Mouse (Mus musculus): ENCODE data around the gene Padi1.

Gene Padi1

DNA sequence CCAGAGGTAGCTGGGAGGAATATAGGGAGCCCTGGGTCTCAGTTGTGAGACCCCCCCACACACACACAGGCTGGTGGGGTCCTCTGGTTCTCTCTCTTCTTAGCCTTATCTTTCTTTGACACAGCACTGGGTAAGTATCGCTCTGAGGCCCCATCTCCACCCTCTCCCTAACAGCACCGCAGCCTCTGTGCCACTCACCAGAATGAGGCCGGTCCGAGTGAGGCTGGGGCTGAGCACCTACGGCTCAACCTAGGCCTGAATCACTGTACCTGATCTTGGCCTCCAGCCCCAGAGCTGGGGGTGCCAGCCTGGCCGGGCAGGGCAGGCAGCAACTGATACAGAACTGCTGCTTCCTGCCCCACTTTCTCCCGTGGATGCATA lies 15.2 kb upstream of the Padi1 start:
- DNase-seq: no peak

- peak; percentile 55 to 63 for DNase-seq
These were observed 14.7 kb upstream of the Padi1 start for GRCm38 (mm10) chr4:140860125-140860766.

DNA sequence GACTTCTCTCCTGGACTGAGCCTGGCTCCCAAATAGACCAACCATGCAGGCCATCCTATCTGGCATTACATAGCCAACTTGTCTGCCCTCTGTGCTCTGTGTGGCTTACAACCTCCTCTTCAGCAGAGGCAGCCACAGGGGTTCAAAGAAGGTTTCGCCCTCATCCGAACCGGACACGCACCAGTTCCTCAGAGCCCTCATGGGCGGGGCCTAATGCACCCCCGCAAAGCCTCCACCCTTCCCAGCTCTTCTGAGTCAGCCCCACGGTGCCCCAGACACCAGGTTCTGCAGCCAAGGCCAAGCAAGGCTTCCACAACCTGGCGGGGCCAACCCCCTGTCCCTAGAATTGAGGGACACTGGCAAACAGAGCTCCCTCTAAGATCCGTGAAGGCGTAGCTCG lies 13.7 kb upstream of the Padi1 start:
- DNase-seq: peak; percentile 52 to 54

- no peak for DNase-seq
These were observed 12.2 kb upstream of the Padi1 start for GRCm38 (mm10) chr4:140857813-140858212.

DNA sequence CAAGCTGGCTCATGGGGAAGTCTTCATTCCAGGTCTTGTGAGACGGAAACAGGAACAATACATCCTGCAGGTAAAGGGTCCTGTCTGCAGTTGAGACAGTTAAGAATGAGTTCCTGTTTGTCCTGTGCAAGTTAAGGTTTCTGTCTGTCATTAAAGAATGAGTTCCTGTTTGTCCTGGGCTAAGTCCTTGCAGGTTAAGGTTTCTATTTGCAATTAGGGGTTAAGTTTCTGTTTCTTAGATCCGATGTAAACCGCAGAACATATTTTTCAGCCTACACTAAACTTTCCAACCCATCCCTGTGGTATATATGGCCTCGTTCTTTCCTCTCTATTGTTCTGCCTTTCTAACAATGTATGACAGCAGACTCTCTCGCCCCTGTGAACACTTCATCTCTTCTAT lies 11.5 kb upstream of the Padi1 start:
- no peak for DNase-seq

GRCm38 (mm10) chr4:140855151-140855550 lies 9.6 kb upstream of the Padi1 start:
- DNase-seq: no peak

- no peak for DNase-seq
These were observed 8.9 kb upstream of the Padi1 start for GRCm38 (mm10) chr4:140854455-140854864.

- no peak for DNase-seq
These were observed 8.0 kb upstream of the Padi1 start for GRCm38 (mm10) chr4:140853626-140854025.

GRCm38 (mm10) chr4:140849310-140849709 lies 3.7 kb upstream of the Padi1 start:
- DNase-seq: no peak

- no peak for DNase-seq
These were observed 587 bp downstream of the Padi1 start for GRCm38 (mm10) chr4:140844991-140845390.

- DNase-seq: no peak
These were observed 1.8 kb downstream of the Padi1 start for GRCm38 (mm10) chr4:140843670-140844280.

- DNase-seq: no peak
These were observed 2.7 kb downstream of the Padi1 start for GRCm38 (mm10) chr4:140842909-140843308.

DNA sequence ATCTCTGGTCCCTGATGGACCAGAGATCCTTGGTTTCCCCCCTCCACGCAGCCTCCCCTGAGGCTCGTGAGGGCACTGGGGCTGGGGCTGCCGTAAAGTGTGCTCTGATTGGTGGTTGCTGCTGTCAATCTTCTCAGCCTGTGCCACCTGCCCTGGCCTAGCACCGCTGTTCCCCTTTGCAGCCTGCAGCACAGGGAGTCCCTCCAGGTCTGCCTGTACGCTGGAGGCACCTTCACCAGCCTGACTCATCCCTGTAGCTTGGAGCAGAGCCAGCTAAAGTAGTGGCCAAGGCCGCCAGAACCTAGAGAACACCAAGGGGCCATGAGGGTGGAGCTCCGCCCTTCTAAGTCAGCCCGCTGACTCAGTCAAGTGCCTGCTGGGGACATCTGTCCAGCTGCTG lies 7.7 kb downstream of the Padi1 start:
- DNase-seq: no peak

- DNase-seq: no peak
These were observed 9.2 kb downstream of the Padi1 start for GRCm38 (mm10) chr4:140836208-140836866.

GRCm38 (mm10) chr4:140835682-140836081 lies 9.9 kb downstream of the Padi1 start:
- DNase-seq: peak in 1 of 2 experiments; percentile 15

GRCm38 (mm10) chr4:140834327-140834934 lies 11.1 kb downstream of the Padi1 start:
- DNase-seq: no peak

DNA sequence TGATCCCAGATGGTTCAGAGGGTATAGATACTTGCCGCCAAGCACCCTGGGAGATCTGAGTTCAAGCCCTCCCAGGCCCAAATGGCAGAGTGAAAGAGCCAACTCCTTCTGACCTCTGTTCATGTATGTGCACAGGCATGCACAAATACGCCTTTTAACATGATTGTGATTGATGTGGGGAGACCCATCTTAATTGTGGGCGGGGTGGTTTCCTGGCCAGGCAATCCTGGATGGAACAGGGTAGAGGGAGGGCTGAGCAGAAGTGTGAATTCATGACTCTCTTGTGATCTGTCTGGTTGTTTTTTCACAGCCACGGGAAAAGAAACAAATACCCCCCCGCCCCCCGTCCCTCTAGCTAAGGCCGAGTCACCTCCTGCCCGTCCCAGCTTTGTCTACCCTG lies 12.8 kb downstream of the Padi1 start:
- DNase-seq: no peak

- no peak for DNase-seq
These were observed 13.8 kb downstream of the Padi1 start for GRCm38 (mm10) chr4:140831808-140832207.

GRCm38 (mm10) chr4:140827237-140827636 lies 18.3 kb downstream of the Padi1 start:
- peak in 1 of 2 experiments; percentile 17 for DNase-seq

DNA sequence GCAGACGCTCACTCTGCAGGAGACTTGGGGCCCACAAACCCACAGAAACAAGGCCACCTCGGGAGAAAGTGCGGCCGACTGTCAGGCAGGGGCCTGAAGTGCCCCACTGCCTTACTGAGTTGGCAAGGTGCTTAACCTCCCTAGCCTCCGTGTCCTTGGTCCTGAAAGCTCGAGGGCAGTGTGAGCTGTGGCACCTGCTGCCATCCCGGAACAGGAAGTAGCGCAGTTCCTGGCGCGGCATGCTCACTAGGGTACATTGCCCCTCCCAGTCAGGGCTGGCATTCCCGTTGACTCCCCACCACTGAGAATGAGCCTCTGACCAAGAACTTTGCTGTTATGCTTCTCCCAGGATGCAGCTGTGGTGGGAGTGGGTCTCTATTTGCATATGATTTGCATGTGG lies 19.6 kb downstream of the Padi1 start:
- DNase-seq: peak; percentile 12 to 31

- DNase-seq: peak; percentile 78 to 79
These were observed 23.6 kb downstream of the Padi1 start for GRCm38 (mm10) chr4:140821988-140822387.

DNA sequence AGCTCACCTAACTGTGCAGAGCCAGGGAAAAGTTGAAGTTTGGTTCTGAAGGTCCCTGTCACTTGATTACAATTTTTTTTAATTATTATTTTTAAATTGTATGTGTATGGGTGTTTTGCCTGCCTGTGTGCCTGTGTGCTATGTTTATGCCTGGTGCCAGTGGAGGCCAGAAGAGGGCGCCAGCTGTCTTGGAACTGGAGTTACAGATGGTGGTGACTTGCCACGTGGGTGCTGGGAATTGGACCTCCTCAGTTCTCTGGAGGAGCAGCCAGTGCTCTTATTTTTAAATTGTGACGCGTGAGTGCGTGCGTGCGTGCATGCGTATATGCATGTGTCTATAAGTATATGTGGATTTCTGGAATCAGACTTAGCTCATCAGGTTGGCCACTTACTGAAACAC lies 28.2 kb downstream of the Padi1 start:
- DNase-seq: no peak

- DNase-seq: peak in 1 of 2 experiments; percentile 17
These were observed 29.3 kb downstream of the Padi1 start for GRCm38 (mm10) chr4:140815996-140816917.

Measured in B cell, adult 2 months (primary cell).